Mouse (Mus musculus): ENCODE measurements around the gene Dclk1.

- no peak for TF ChIP-seq POLR2A (IDR thresholded peaks at IDR 0.05; ENCODE audit: insufficient read depth, low read depth, low read length)
- no peak for TF ChIP-seq CTCF (IDR thresholded peaks at IDR 0.05; ENCODE audit: insufficient read depth, low read depth, low read length)
These were observed 65.5 kb downstream of the Dclk1 start for GRCm38 (mm10) chr3:55307553-55308177.
